Mouse (Mus musculus) frontal cortex, postnatal 36 days (tissue): ENCODE data around the gene Retreg2.

ENCODE experiments used
- DNase-seq, 2 experiments: peaks; one replicate each; pipeline ENCODE4 v3.0.0; 2022; ENCODE audit warnings: low spot score in 2 of 2

Gene Retreg2

DNA sequence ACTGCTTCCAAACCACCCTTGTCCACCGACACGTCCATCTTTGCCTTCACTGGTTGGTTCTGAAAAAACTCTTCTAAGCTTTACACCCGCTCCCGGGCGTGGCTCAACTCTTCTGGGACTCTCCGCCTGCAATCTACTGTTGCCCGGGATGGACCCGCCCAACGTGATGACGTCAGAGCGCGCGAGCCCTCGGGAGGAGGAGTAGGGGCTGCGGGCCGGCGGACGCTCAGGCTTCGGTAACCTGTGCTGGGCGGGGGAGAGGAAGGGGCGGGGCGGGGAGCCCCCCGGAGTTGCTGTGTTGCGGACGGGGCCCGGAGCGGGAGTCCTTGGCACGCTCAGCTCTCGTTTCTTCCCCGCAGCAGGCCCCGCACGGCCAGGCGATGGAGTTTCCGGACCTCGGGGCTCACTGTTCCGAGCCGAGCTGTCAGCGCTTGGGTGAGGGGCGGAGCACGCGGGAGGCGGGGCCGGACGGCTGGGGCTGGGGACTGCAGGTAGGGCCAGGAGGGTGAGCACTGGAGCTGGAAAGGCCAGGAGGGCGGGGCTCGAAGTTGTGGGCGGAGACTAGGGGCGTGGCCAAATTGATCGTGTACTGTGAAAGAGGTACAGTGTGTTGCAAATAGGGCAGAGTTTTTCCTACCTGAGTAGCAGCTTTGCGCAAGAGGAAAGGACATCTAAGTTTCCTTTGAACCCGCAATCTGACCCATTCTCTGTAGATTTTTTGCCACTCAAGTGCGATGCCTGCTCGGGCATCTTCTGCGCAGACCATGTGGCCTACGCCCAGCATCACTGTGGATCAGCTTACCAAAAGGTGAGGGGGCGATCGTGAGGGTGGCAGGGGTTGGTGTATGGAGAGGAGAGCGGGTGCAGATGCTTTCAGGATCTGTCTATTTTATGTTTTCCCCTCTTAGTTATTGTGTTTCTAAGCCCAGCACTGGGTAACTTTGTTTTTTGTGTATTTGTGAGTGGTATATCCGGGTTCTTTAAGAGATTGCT, 26.2 kb downstream of the Retreg2 start, which contains the start of gene Zfand2b:
Gene Zfand2b (plus strand): TSS at position 175 of the 993 bp plus-strand sequence.
- peak; percentile 92 to 93 for DNase-seq

DNA sequence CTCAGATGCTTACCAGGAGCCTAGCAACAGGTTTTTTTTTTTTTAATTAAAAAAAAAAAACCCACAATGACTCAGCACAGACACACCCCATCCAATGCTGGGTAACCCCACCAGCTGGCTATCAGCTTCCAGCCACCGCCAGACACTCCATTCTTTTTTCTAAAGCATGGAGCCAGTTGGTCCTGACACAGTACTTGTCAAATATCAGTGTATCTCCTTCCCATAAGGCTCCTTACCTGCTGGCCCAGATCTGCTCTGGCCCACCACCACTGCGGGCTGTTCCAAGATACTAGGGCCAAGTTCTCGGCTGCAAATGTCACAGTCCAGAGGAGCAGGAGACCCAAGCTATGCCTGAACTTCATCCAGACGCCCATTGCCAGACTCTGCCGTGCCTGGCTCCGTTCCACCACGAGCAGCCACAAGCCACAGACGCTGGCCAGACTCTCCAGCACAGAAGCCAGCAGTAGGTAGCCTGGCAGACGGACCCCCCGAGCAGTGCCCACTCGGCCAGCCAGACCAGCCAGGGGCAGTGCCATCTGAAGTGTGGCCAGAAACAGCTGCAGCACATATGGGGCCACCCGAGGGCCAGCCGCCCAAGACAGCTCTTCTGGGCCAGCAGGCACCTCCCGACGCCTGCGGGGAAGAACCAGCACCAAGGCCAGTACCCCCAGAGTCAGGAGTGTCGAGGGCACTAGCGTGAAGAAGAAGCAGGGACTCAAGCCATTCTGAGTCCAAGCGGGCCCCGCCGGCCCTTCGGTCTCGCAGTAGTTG, 36.9 kb downstream of the Retreg2 start:
- DNase-seq, result peak; percentile 24 to 26

DNA sequence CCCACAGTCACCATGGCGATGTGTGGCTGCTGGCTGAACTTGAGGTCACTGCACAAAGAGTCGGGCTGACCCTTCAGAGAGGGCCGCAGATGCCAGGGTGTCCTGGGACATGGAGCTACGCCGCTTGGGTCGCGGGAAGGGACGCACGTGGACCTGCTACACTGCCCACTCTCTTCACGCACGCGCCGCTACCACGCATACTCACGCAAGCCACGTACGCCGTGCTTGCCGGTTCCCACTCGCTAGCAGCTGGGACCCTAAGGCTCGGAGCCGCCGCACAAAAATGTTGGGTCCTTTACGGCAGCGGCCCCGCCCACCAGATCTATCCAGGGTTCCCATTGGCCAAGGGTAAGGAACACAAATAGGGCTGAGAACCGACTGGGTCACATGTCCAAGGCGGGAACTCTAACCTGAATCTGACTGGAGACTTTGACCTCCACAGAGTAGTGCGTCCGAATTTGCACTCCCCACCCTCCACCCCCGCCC, 37.6 kb downstream of the Retreg2 start, which contains the start of gene Abcb6:
Gene Abcb6 (minus strand): TSS at position 288 of the 486 bp plus-strand sequence.
- DNase-seq, result peak; percentile 91 to 95

DNA sequence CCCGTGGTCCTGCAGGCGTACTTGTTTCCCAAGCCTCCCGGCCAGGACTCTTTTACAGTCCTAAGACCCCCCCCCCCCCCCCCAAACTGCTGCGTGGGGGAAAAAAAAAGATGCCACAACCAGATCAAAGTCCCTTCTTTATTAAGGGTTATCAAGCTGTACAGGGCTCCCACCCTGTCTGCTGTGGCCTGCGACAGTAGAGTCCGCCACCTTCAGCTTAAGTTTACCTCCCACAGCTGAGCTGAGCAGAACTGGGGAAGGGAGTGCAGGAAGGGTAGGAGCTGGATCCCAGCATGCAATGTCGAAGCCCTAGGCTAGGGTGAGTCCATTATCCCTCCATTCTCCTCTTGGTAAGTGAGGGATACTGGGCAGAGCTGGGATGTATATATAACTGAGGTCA, 38.2 kb downstream of the Retreg2 start:
- no peak for DNase-seq

DNA sequence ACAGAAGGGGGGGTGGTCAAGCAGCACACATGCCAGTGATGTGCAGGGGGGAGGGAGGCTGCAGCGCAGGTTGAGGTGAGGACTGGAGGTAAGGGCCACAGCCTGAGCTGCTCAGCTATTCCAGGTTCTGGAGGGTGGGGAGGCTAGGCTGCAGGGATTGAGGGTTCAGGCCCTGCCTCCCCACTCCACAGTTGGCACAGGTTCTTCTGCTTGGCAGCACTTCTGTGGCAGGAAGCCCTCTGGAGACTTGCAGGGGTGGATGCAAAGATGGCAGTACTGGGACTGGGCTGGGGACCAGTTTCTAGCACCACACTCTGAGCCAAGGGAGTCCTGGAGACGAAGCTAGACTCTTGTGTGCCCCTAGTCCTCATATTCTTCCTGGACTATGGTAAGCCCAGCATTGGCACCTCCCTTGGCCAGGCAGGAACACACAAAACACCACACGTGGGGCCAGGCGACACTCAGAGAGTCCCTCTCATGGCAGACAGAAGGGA, 38.8 kb downstream of the Retreg2 start:
- DNase-seq, result no peak

DNA sequence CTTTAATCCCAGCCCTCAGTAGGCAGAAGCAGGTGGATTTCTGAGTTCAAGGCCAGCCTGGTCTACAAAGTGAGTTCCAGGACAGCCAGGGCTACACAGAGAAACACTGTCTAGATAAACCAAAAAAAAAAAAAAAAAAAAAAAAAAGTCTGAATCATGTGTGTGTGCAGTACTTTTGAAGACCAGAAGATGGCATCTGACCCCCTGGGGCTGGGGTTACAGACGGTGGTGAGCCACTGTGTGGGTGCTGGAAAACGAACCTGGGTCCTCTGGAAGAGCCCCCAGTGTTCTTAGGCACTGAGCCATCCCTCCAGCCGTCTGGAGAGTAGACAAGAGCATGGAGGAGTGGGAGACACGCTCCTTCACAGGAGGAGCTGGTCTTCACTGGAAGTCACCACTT, 39.6 kb downstream of the Retreg2 start:
- no peak for DNase-seq

DNA sequence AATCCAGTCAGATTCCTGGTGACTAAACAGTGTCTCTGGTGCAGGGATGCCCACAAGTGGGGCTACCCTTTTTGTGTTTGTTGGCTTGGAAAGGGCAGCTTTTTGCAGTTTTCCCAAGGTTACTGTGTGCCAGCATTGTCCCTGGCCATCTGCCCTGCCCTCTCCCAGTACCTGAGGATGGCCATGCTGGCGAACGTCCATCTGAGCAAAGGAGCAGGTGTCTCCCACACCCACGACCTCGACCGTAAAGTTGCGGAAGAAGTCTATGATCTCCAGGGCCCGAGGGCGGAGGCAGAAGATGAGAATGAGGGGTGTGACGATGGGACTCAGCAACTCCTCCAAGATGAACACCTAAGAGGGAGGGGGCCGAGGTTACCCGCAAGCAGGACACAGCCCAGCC, 42.9 kb downstream of the Retreg2 start:
- DNase-seq, result no peak

DNA sequence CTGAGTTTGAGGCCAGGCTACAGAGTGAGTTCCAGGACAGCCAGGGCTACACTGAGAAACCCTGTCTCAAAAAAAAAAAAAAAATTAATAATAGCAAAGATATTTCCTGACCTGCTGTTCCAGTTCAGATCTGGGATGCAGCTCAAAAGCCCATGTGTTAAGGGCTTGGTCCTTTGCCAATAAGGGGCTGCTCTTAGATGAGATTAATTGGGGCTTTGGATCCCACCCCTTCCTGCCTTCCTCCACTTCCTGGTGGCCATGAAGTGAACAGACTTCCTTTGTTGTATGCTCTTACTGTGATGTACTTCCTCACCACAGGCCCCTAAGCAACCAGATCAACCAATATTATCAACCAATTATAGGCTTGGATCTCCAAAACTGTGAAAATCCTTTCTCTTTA, 44.5 kb downstream of the Retreg2 start:
- no peak for DNase-seq

DNA sequence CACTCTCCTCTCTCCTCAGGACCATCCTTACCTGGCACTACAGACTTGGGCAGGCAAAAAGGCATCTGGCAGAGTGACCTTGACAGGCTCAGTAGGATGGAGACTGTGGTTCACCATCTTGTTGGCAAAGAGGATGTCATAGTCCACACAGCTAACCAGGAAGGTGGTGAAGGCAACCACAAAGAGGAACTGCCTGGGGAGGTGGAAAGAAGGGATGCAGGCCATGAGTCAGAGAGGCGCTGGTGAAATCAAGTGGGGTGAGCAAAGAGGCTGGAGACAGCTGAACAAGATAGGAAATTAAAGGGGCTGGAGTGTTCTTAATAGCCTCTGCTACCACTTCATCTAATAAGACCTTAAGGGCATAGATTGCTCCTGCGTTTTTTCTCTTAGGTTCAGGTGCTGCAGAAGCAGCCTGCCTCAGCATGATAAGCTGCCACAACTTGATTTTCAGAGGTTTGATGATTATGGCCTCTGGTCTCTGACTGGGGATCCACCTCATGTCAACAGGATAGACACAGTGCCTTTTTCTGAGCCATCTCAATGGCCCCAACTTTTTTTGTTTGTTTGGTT, 45.4 kb downstream of the Retreg2 start:
- no peak for DNase-seq

DNA sequence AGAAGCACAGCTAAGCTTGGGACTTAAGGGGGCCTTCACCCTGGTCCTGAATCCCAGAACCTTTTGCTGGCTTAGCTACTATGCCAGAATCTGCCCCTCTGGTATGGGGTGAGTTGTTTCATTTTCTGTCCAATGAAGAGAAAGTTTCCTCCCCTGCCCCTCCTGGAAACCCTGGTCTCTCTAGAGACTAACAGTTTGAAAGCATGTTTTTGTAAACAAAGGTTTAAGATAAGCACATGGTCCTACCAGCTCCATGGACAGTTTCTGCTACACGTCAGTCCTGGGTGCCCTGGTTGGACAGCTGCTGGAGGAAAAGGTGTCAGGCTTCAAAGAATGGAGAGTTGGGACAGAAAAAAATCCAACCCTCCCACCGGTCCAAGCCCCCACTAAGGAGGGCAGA, 48.0 kb downstream of the Retreg2 start:
- no peak for DNase-seq

DNA sequence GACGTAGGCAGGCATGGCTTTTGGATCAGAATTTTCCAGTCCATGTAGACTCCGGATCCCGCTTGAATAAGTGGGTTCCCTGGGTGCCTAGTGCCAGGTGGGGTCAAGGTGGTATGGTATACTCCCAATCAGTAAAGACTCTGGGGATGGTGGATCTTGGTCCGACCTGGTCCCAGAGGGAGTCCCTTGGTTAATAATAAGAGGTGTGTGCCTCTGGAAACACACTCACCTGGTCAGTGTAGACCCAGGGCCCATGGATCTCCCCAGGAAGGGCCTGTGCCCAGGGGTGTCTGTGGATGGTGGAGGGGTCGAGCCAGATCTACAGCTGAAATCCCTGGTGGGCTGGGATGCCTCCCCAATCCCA, 48.7 kb downstream of the Retreg2 start:
- DNase-seq, result no peak

DNA sequence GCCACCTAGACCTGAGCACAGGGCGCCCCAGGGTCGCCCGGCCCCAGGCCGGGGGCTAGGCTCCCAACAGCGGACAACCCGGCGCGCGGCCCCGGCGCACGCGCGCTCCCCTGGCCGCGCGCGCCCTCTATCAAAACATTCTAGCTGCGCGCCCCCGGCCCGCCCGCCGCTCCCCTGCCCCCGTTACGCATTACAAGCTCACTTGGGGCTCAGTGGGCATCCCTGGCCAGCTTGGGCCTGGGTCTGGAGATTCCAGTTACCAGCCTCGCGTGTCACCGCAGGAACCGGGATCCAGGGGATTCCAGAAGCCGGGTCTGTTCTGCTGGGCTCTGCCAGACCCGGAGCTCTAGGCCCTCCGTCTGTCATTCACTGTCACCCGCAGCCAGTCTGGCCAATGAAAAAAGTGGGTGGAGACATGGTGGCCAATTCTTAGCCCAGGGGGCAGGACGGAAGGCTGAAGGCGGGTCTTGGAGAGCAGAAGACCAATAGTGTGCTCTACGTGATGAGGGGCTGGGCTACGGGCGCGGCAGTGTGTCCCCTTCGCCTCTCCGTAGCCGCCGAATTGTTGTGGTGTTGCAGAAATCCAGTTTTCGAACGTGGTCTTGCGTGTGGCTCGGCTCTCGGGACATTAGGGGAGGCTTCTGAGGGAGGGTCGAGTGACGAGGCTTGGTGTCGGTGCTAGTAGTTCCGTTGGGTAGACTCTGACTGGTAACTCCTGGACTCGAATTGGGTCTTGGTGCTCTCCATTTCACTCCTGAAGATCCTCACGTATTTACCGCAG, 49.2 kb downstream of the Retreg2 start, which contains the start of the genes Ankzf1 and Atg9a:
Gene Ankzf1 (plus strand): TSS at position 530 of the 781 bp plus-strand sequence.
Gene Atg9a (minus strand): TSS at position 575 of the 781 bp plus-strand sequence.
- peak; percentile 94 to 96 for DNase-seq

DNA sequence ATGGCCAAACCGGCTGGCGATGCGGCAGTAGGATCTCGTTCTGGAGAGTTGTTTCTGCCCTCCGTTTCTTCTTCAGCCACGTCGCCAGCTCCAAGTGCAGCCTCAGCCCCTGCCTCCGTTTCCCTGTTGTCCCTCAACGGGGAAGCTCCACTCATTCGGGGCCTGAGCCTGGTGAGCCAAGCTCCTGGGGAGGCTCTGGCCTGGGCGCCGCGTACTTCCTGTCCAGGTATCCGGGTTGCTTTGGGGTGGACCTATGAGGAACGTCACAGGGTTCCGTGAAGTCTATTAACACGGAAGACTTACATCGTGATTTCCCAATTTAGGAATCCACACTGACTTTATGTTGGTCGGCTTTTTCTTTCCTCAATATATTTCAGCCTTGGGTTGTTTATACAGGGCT, 49.9 kb downstream of the Retreg2 start:
- peak in 1 of 2 experiments; percentile 41 for DNase-seq
